Comparison of ENCODE assay signal across 23 mouse cellular contexts in genomic region chr12:51009644-51010043, GRCm38 (mm10).
DNase-seq lines count a peak whose midpoint lies in the region; ATAC-seq and TF ChIP-seq lines count a peak whose summit lies in the region.
"Had no signal": no experiment of that assay in that cellular context is flagged by ENCODE, and none has a peak within 500 bp of the region (broad histone marks: within the 10 kb centered on the region; RNA-seq: fewer than 3 reads in every experiment).

No protein-coding gene starts in this region.

- no peak for DNase-seq in forebrain, embryonic 11.5 days (ENCODE audit: low spot score)
- no peak for DNase-seq in forebrain, embryonic 14.5 days (ENCODE audit: low spot score)
- DNase-seq in midbrain, embryonic 11.5 days (ENCODE audit: low spot score, missing footprints): peak; percentile 12
- no peak for DNase-seq in midbrain, postnatal 0 days (ENCODE audit: low spot score)
- peak; percentile 51 for DNase-seq in brain, embryonic 14.5 days (ENCODE audit: low read depth)
- DNase-seq in thymus, adult 2 months: no peak
- DNase-seq: adrenal gland, adult 2 months; adrenal gland, adult 8-10 months; adrenal gland, postnatal 10 days; adrenal gland, postnatal 14 days; adrenal gland, postnatal 25 days; adrenal gland, postnatal 36 days; B cell, adult 2 months; cerebellum, adult 11 months; cerebellum, adult 11-12 months; cerebellum, adult 18-20 months had no signal

- H3K9me3 ChIP-seq in forebrain, embryonic 13.5 days (replicated peaks): peaks cover 6% of the 10 kb centered on the region
- peaks cover 5% of the 10 kb centered on the region for H3K9me3 ChIP-seq in forebrain, embryonic 11.5 days (ENCODE audit: control insufficient read depth, low read length)
- no peaks in the 10 kb centered on the region for H3K9me3 ChIP-seq in forebrain, embryonic 14.5 days (replicated peaks; ENCODE audit: control insufficient read depth, low read length)
- H3K9me3 ChIP-seq in forebrain, embryonic 12.5 days: 0 out of 2 replicates have a peak, but pooled peaks cover 4% of the 10 kb centered on the region
- no peaks in the 10 kb centered on the region for H3K9me3 ChIP-seq in midbrain, embryonic 11.5 days (ENCODE audit: control insufficient read depth, low read length)
- 0 out of 2 replicates have a peak, but pooled peaks cover 3% of the 10 kb centered on the region for H3K9me3 ChIP-seq in midbrain, postnatal 0 days (ENCODE audit: low read length)

- no peak overlapping the region for H3K4me2 ChIP-seq in forebrain, embryonic 13.5 days
- H3K4me2 ChIP-seq in forebrain, embryonic 11.5 days (ENCODE audit: low read depth, low read length, severe bottlenecking): no peak overlapping the region
- H3K4me2 ChIP-seq in forebrain, embryonic 14.5 days (ENCODE audit: low read length): no peak overlapping the region
- no peak overlapping the region for H3K4me2 ChIP-seq in forebrain, embryonic 12.5 days
- H3K4me2 ChIP-seq in midbrain, embryonic 11.5 days: no peak overlapping the region
- H3K4me2 ChIP-seq in midbrain, postnatal 0 days (ENCODE audit: low read depth, low read length, poor library complexity, severe bottlenecking): no peak overlapping the region

- no peak for TF ChIP-seq CTCF in midbrain, postnatal 0 days (IDR thresholded peaks at IDR 0.05)
- no peak for TF ChIP-seq CTCF in brain, embryonic 14.5 days (IDR thresholded peaks at IDR 0.05; ENCODE audit: borderline replicate concordance, extremely low read depth, insufficient read depth, insufficient read length)
- no peak for TF ChIP-seq CTCF in thymus, adult 2 months (IDR thresholded peaks at IDR 0.05; ENCODE audit: borderline replicate concordance, control insufficient read depth, extremely low read depth, insufficient read depth, low read length, poor library complexity)

- peaks cover 14% of the 10 kb centered on the region for H3K4me1 ChIP-seq in forebrain, embryonic 13.5 days
- H3K4me1 ChIP-seq in forebrain, embryonic 11.5 days (replicated peaks; ENCODE audit: control insufficient read depth, insufficient read depth, low read length): no peaks in the 10 kb centered on the region; the same call in 1 of the 2 replicates
- H3K4me1 ChIP-seq in forebrain, embryonic 14.5 days (ENCODE audit: control insufficient read depth, insufficient read depth, low read length): peaks cover 7% of the 10 kb centered on the region; the same call in 1 of the 2 replicates
- peaks cover 6% of the 10 kb centered on the region; the same call in 1 of the 2 replicates for H3K4me1 ChIP-seq in forebrain, embryonic 12.5 days
- H3K4me1 ChIP-seq in midbrain, embryonic 11.5 days (ENCODE audit: control insufficient read depth, insufficient read depth, low read length): no peaks in the 10 kb centered on the region
- no peaks in the 10 kb centered on the region for H3K4me1 ChIP-seq in midbrain, postnatal 0 days (ENCODE audit: insufficient read depth, low read length)
- H3K4me1 ChIP-seq in thymus, adult 2 months (replicated peaks; ENCODE audit: control insufficient read depth, insufficient read depth, low read length): no peaks in the 10 kb centered on the region

- 66% methylated on average over 4 of the region's 4 CpGs for WGBS in forebrain, embryonic 13.5 days
- 81% methylated on average over 4 of the region's 4 CpGs for WGBS in forebrain, embryonic 11.5 days
- whole genome bisulfite sequencing in forebrain, embryonic 14.5 days: 71% methylated on average over 4 of the region's 4 CpGs
- WGBS in forebrain, embryonic 12.5 days: 75% methylated on average over 4 of the region's 4 CpGs
- WGBS in midbrain, embryonic 11.5 days: 87% methylated on average over 4 of the region's 4 CpGs
- WGBS in midbrain, postnatal 0 days: 57% methylated on average over 4 of the region's 4 CpGs
- 97% methylated on average over 4 of the region's 4 CpGs for WGBS in thymus, adult 2 months

- ATAC-seq in forebrain, embryonic 13.5 days: 0 out of 2 replicates have a peak, but pooled peaks have one; percentile 53
- ATAC-seq in forebrain, embryonic 11.5 days (replicated peaks; ENCODE audit: low FRiP score): no peak
- ATAC-seq in forebrain, embryonic 14.5 days: peak; percentile 32; the same call in 1 of the 2 replicates
- no peak for ATAC-seq in forebrain, embryonic 12.5 days (ENCODE audit: low FRiP score)
- no peak for ATAC-seq in midbrain, embryonic 11.5 days (ENCODE audit: low FRiP score)
- no peak for ATAC-seq in midbrain, postnatal 0 days (ENCODE audit: low FRiP score)
- ATAC-seq: activated CD4-positive, CD25-positive, alpha-beta regulatory T cell, adult 4 months; CD4-positive, CD25-positive, alpha-beta regulatory T cell, adult 4 months; Patski had no signal

- no peak overlapping the region for H3K27ac ChIP-seq in forebrain, embryonic 13.5 days
- H3K27ac ChIP-seq in forebrain, embryonic 11.5 days (ENCODE audit: low read depth, low read length): no peak overlapping the region
- H3K27ac ChIP-seq in forebrain, embryonic 14.5 days (ENCODE audit: low read depth, low read length): no peak overlapping the region
- no peak overlapping the region for H3K27ac ChIP-seq in forebrain, embryonic 12.5 days
- no peak overlapping the region for H3K27ac ChIP-seq in midbrain, embryonic 11.5 days (ENCODE audit: low read depth, low read length)
- H3K27ac ChIP-seq in midbrain, postnatal 0 days (ENCODE audit: low read depth, low read length): no peak overlapping the region
- H3K27ac ChIP-seq in thymus, adult 2 months (ENCODE audit: control insufficient read depth, insufficient read depth, low read length): no peak overlapping the region

- no peak overlapping the region for H3K4me3 ChIP-seq in forebrain, embryonic 13.5 days
- H3K4me3 ChIP-seq in forebrain, embryonic 11.5 days (ENCODE audit: low read depth, low read length): no peak overlapping the region
- H3K4me3 ChIP-seq in forebrain, embryonic 14.5 days (ENCODE audit: low read depth, low read length): no peak overlapping the region
- H3K4me3 ChIP-seq in forebrain, embryonic 12.5 days (replicated peaks): no peak overlapping the region
- H3K4me3 ChIP-seq in midbrain, embryonic 11.5 days (ENCODE audit: low read depth, low read length): no peak overlapping the region
- no peak overlapping the region for H3K4me3 ChIP-seq in midbrain, postnatal 0 days (ENCODE audit: low read depth, low read length)
- H3K4me3 ChIP-seq in thymus, adult 2 months (ENCODE audit: control insufficient read depth, insufficient read depth, low read length): no peak overlapping the region

- no peak for TF ChIP-seq POLR2A in brain, embryonic 14.5 days (IDR thresholded peaks at IDR 0.05; ENCODE audit: borderline replicate concordance, extremely low read depth, insufficient read depth, insufficient read length, poor library complexity, severe bottlenecking)
- TF ChIP-seq POLR2A in thymus, adult 2 months (IDR thresholded peaks at IDR 0.05; ENCODE audit: control insufficient read depth, extremely low read depth, insufficient read depth, low read length, poor library complexity): no peak

- no peaks in the 10 kb centered on the region for H3K27me3 ChIP-seq in forebrain, embryonic 13.5 days
- peaks cover 2% of the 10 kb centered on the region; the same call in 1 of the 2 replicates for H3K27me3 ChIP-seq in forebrain, embryonic 11.5 days (ENCODE audit: control insufficient read depth, insufficient read depth, low read length)
- H3K27me3 ChIP-seq in forebrain, embryonic 14.5 days (replicated peaks; ENCODE audit: control insufficient read depth, insufficient read depth, low read length): no peaks in the 10 kb centered on the region
- no peaks in the 10 kb centered on the region for H3K27me3 ChIP-seq in forebrain, embryonic 12.5 days
- H3K27me3 ChIP-seq in midbrain, embryonic 11.5 days (ENCODE audit: control insufficient read depth, insufficient read depth, low read length): peaks cover 5% of the 10 kb centered on the region; the same call in 1 of the 2 replicates
- H3K27me3 ChIP-seq in midbrain, postnatal 0 days (ENCODE audit: insufficient read depth, low read length): no peaks in the 10 kb centered on the region
- no peaks in the 10 kb centered on the region for H3K27me3 ChIP-seq in thymus, adult 2 months (ENCODE audit: control insufficient read depth, insufficient read depth, low read length)
- H3K27me3 ChIP-seq: CH12.LX had no signal

- no peak overlapping the region for H3K9ac ChIP-seq in forebrain, embryonic 13.5 days
- no peak overlapping the region for H3K9ac ChIP-seq in forebrain, embryonic 11.5 days (ENCODE audit: low read length)
- no peak overlapping the region for H3K9ac ChIP-seq in forebrain, embryonic 14.5 days (ENCODE audit: low read length)
- no peak overlapping the region for H3K9ac ChIP-seq in forebrain, embryonic 12.5 days
- no peak overlapping the region for H3K9ac ChIP-seq in midbrain, embryonic 11.5 days (ENCODE audit: low read length)
- no peak overlapping the region for H3K9ac ChIP-seq in midbrain, postnatal 0 days (replicated peaks; ENCODE audit: low read length, poor library complexity, severe bottlenecking)

- 0 out of 2 replicates have a peak, but pooled peaks cover 7% of the 10 kb centered on the region for H3K36me3 ChIP-seq in forebrain, embryonic 13.5 days (ENCODE audit: poor library complexity, severe bottlenecking)
- H3K36me3 ChIP-seq in forebrain, embryonic 11.5 days (ENCODE audit: control insufficient read depth, insufficient read depth, low read length): no peaks in the 10 kb centered on the region
- H3K36me3 ChIP-seq in forebrain, embryonic 14.5 days (ENCODE audit: control insufficient read depth, insufficient read depth, low read length): no peaks in the 10 kb centered on the region
- H3K36me3 ChIP-seq in forebrain, embryonic 12.5 days (replicated peaks): no peaks in the 10 kb centered on the region
- no peaks in the 10 kb centered on the region for H3K36me3 ChIP-seq in midbrain, embryonic 11.5 days (ENCODE audit: control insufficient read depth, insufficient read depth, low read length)
- H3K36me3 ChIP-seq in midbrain, postnatal 0 days (ENCODE audit: insufficient read depth, low read length): no peaks in the 10 kb centered on the region
- H3K36me3 ChIP-seq in thymus, adult 2 months (ENCODE audit: control insufficient read depth, insufficient read depth, low read length): no peaks in the 10 kb centered on the region
- H3K36me3 ChIP-seq: G1E had no signal

Comparison
In these comparisons a context has a peak if more than half of its experiments do, and no peak if none do; other contexts are left out.
1. ATAC-seq: peak in forebrain, embryonic 13.5 days (single experiment) and forebrain, embryonic 14.5 days (single experiment); none in forebrain, embryonic 11.5 days (single experiment), forebrain, embryonic 12.5 days (single experiment), midbrain, embryonic 11.5 days (single experiment) and midbrain, postnatal 0 days (single experiment).
2. DNase-seq: peak in midbrain, embryonic 11.5 days (single experiment) and brain, embryonic 14.5 days (single experiment); none in forebrain, embryonic 11.5 days (single experiment), forebrain, embryonic 14.5 days (single experiment), midbrain, postnatal 0 days (single experiment) and thymus, adult 2 months (single experiment).